Mouse (Mus musculus) midbrain, embryonic 14.5 days (tissue): ENCODE data around the gene Gpa33. TPM values are rescaled to one million over a fixed set of nuclear protein-coding genes. Genes with fewer than 3 reads are reported as not detected.

Source experiments
- ATAC-seq: fragments of 200-750 bp; cut with Nextera tagmentation; 2 replicates; pipeline ENCODE4 v1.8.0; 2017; ENCODE audit warnings: moderate number of reproducible peaks, moderate library complexity; ENCODE audit not compliant: low FRiP score, low TSS enrichment
- DNase-seq: peaks from one replicate; pipeline ENCODE4 v3.0.0-alpha.2; 2015
- H3K27ac ChIP-seq: fragments of 300-500 bp; sonication (generic); replicated peaks from 2 replicates; pipeline ENCODE4 v1.5.1; 2014; ENCODE audit warnings: mild to moderate bottlenecking, low read depth, low read length, moderate library complexity
- H3K27me3 ChIP-seq: fragments of 300-500 bp; sonication (generic); 2 replicates; pipeline ENCODE4 v1.6.1; 2014; ENCODE audit warnings: low read length, control low read depth, mixed read lengths; ENCODE audit not compliant: control insufficient read depth, insufficient read depth
- H3K36me3 ChIP-seq: fragments of 300-500 bp; sonication (generic); 2 replicates; pipeline ENCODE4 v1.6.1; 2014; ENCODE audit warnings: low read length, control low read depth; ENCODE audit not compliant: control insufficient read depth, insufficient read depth
- H3K4me1 ChIP-seq: fragments of 300-500 bp; sonication (generic); 2 replicates; pipeline ENCODE4 v1.6.1; 2014; ENCODE audit warnings: mild to moderate bottlenecking, antibody characterized with exemption, low read length, control low read depth; ENCODE audit not compliant: control insufficient read depth, insufficient read depth
- H3K4me2 ChIP-seq: fragments of 300-500 bp; sonication (generic); 2 replicates; pipeline ENCODE4 v1.6.1; 2014; ENCODE audit warnings: mild to moderate bottlenecking, low read length, moderate library complexity
- H3K4me3 ChIP-seq: fragments of 300-500 bp; sonication (generic); replicated peaks from 2 replicates; pipeline ENCODE4 v1.5.1; 2014; ENCODE audit warnings: low read depth, low read length
- H3K9ac ChIP-seq: fragments of 300-500 bp; sonication (generic); replicated peaks from 2 replicates; pipeline ENCODE4 v1.6.1; 2014; ENCODE audit warnings: mild to moderate bottlenecking, low read length, moderate library complexity
- H3K9me3 ChIP-seq: fragments of 300-500 bp; sonication (generic); 2 replicates; pipeline ENCODE4 v1.6.1; 2016; ENCODE audit warnings: low read length, control low read depth, mixed read lengths; ENCODE audit not compliant: control insufficient read depth
- WGBS: fragments of 180-500 bp; shearing (Covaris S2); extraction: QIAGEN DNeasy Blood & Tissue Kit; methylation state at CpG from one replicate; pipeline ENCODE4 v1.1.7; 2014; 5-methylcytosine and 5-hydroxymethylcytosine counted together
- polyA plus RNA-seq: library from polyadenylated mRNA; unstranded; fragments of >200 nt; fragmentation: Nextera tagmentation; extraction: Ambion mirVana; gene quantifications from 2 replicates; pipeline ENCODE4 v1.2.1, GENCODE M21; 2014

The Gpa33 gene
- polyA plus RNA-seq, 1 experiment from 2014 or later, result not detected

GRCm38 (mm10) chr1:166165159-166165558 is 35.1 kb downstream of the Gpa33 start:
- H3K27me3 ChIP-seq, result no peaks in the 10 kb centered on the region
- 94% methylated on average over 9 of the region's 9 CpGs for WGBS
- H3K4me3 ChIP-seq, result no peak overlapping the region
- no peak overlapping the region for H3K4me2 ChIP-seq
- ATAC-seq (no peak), DNase-seq (no peak)
- no peak overlapping the region for H3K27ac ChIP-seq
- no peaks in the 10 kb centered on the region for H3K4me1 ChIP-seq
- no peaks in the 10 kb centered on the region for H3K9me3 ChIP-seq
- no peak overlapping the region for H3K9ac ChIP-seq
- H3K36me3 ChIP-seq, result no peaks in the 10 kb centered on the region

GRCm38 (mm10) chr1:166167405-166167804 is 37.4 kb downstream of the Gpa33 start:
- Histone ChIP-seq H3K9ac (no peak overlapping the region), H3K36me3 (no peaks in the 10 kb centered on the region), H3K4me1 (no peaks in the 10 kb centered on the region), H3K9me3 (no peaks in the 10 kb centered on the region), H3K4me2 (no peak overlapping the region), H3K4me3 (no peak overlapping the region), H3K27ac (no peak overlapping the region), H3K27me3 (no peaks in the 10 kb centered on the region)
- ATAC-seq, result no peak
- 83% methylated on average over 4 of the region's 4 CpGs for WGBS
- no peak for DNase-seq

- no peaks in the 10 kb centered on the region for H3K36me3 ChIP-seq
- DNase-seq (no peak), ATAC-seq (no peak)
- no peaks in the 10 kb centered on the region for H3K27me3 ChIP-seq
- H3K4me2 ChIP-seq, result no peak overlapping the region
- H3K27ac ChIP-seq, result no peak overlapping the region
- no peaks in the 10 kb centered on the region for H3K9me3 ChIP-seq
- no peaks in the 10 kb centered on the region for H3K4me1 ChIP-seq
- H3K4me3 ChIP-seq, result no peak overlapping the region
- no peak overlapping the region for H3K9ac ChIP-seq
- 99% methylated on average over 7 of the region's 7 CpGs for WGBS
Measured at GRCm38 (mm10) chr1:166168017-166168416, 38.0 kb downstream of the Gpa33 start.

GRCm38 (mm10) chr1:166169713-166170112 is 39.7 kb downstream of the Gpa33 start:
- Histone ChIP-seq H3K9me3 (no peaks in the 10 kb centered on the region), H3K9ac (no peak overlapping the region), H3K4me1 (no peaks in the 10 kb centered on the region), H3K36me3 (no peaks in the 10 kb centered on the region), H3K27ac (no peak overlapping the region), H3K4me3 (no peak overlapping the region), H3K4me2 (no peak overlapping the region), H3K27me3 (no peaks in the 10 kb centered on the region)
- ATAC-seq (no peak), DNase-seq (no peak)
- WGBS, result 93% methylated on average over 7 of the region's 7 CpGs

GRCm38 (mm10) chr1:166170852-166171251 is 40.8 kb downstream of the Gpa33 start:
- 95% methylated on average over 12 of the region's 12 CpGs for WGBS
- H3K4me3 ChIP-seq, result no peak overlapping the region
- no peaks in the 10 kb centered on the region for H3K9me3 ChIP-seq
- no peak for DNase-seq
- H3K27ac ChIP-seq, result no peak overlapping the region
- H3K4me1 ChIP-seq, result no peaks in the 10 kb centered on the region
- no peaks in the 10 kb centered on the region for H3K36me3 ChIP-seq
- ATAC-seq, result no peak
- no peaks in the 10 kb centered on the region for H3K27me3 ChIP-seq
- H3K4me2 ChIP-seq, result no peak overlapping the region
- H3K9ac ChIP-seq, result no peak overlapping the region

- DNase-seq (no peak), ATAC-seq (no peak)
- Histone ChIP-seq H3K9ac (no peak overlapping the region), H3K4me3 (no peak overlapping the region), H3K27me3 (no peaks in the 10 kb centered on the region), H3K4me2 (no peak overlapping the region), H3K9me3 (no peaks in the 10 kb centered on the region), H3K36me3 (no peaks in the 10 kb centered on the region), H3K27ac (no peak overlapping the region), H3K4me1 (no peaks in the 10 kb centered on the region)
- 86% methylated on average over 3 of the region's 3 CpGs for WGBS
Measured at GRCm38 (mm10) chr1:166172992-166173391, 43.0 kb downstream of the Gpa33 start.

- Histone ChIP-seq H3K4me2 (no peak overlapping the region), H3K27me3 (no peaks in the 10 kb centered on the region), H3K36me3 (no peaks in the 10 kb centered on the region), H3K27ac (no peak overlapping the region), H3K4me1 (no peaks in the 10 kb centered on the region), H3K9ac (no peak overlapping the region), H3K4me3 (no peak overlapping the region), H3K9me3 (no peaks in the 10 kb centered on the region)
- DNase-seq (no peak), ATAC-seq (no peak)
- 80% methylated on average over 9 of the region's 9 CpGs for WGBS
Measured at GRCm38 (mm10) chr1:166173621-166174020, 43.6 kb downstream of the Gpa33 start.

GRCm38 (mm10) chr1:166181510-166181909 is 51.5 kb downstream of the Gpa33 start:
- no peaks in the 10 kb centered on the region for H3K27me3 ChIP-seq
- no peak for DNase-seq
- H3K4me3 ChIP-seq, result no peak overlapping the region
- no peaks in the 10 kb centered on the region for H3K4me1 ChIP-seq
- no peak overlapping the region for H3K9ac ChIP-seq
- ATAC-seq, result no peak
- H3K4me2 ChIP-seq, result no peak overlapping the region
- no peak overlapping the region for H3K27ac ChIP-seq
- H3K9me3 ChIP-seq, result no peaks in the 10 kb centered on the region
- 93% methylated on average over 7 of the region's 7 CpGs for WGBS
- no peaks in the 10 kb centered on the region for H3K36me3 ChIP-seq

- Histone ChIP-seq H3K4me2 (no peak overlapping the region), H3K27me3 (no peaks in the 10 kb centered on the region), H3K4me1 (no peaks in the 10 kb centered on the region), H3K9me3 (no peaks in the 10 kb centered on the region), H3K4me3 (no peak overlapping the region), H3K27ac (no peak overlapping the region), H3K36me3 (no peaks in the 10 kb centered on the region), H3K9ac (no peak overlapping the region)
- WGBS, result 57% methylated on average over 10 of the region's 10 CpGs
- DNase-seq (peak; percentile 61), ATAC-seq (no peak)
Measured at GRCm38 (mm10) chr1:166182952-166183627, 53.1 kb downstream of the Gpa33 start.
